ENCODE assay signal across 9 mouse cellular contexts in the genomic region with DNA sequence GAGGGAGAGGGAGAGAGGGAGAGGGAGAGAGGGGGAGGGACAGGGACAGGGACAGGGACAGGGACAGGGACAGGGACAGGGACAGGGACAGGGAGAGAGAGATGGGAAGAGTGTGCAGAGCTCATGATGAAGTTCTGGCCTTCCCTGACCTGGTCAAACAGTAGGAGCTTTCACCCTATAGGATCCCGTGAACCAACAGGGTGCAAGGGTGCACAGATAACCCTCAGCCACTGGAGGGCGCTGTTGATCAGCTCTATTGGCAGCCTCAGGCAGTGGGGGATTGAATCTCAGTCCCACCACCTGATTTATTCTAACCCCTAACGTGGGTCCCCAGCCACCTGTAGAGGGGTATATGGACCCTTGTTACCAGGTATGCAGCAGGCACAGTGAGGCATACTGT. TPM values are rescaled to one million over a fixed set of nuclear protein-coding genes. Genes with fewer than 3 reads are reported as not detected.
DNase-seq lines count a peak whose midpoint lies in the region; ATAC-seq and TF ChIP-seq lines count a peak whose summit lies in the region.
"Had no signal": no experiment of that assay in that cellular context is flagged by ENCODE, and none has a peak within 500 bp of the region (broad histone marks: within the 10 kb centered on the region; RNA-seq: fewer than 3 reads in every experiment).

No protein-coding gene starts in this region.

- H3K4me3 ChIP-seq in heart, embryonic 12.5 days: 0 out of 2 replicates have a peak overlapping the region, but pooled peaks have one; percentile 24
- H3K4me3 ChIP-seq in layer of hippocampus, adult 2 months: no peak overlapping the region
- H3K4me3 ChIP-seq: hindbrain, embryonic 15.5 days had no signal

- H3K9me3 ChIP-seq in heart, embryonic 12.5 days (replicated peaks): peaks cover 7% of the 10 kb centered on the region; the same call in 1 of the 2 replicates
- H3K9me3 ChIP-seq: hindbrain, embryonic 15.5 days had no signal

- H3K4me2 ChIP-seq in heart, embryonic 12.5 days: peak overlapping the region; percentile 61

- H3K36me3 ChIP-seq in heart, embryonic 12.5 days: no peaks in the 10 kb centered on the region
- H3K36me3 ChIP-seq: hindbrain, embryonic 15.5 days had no signal

- peaks cover 3% of the 10 kb centered on the region for H3K27me3 ChIP-seq in Patski
- H3K27me3 ChIP-seq in heart, embryonic 12.5 days (replicated peaks): no peaks in the 10 kb centered on the region
- H3K27me3 ChIP-seq: hindbrain, embryonic 15.5 days had no signal

- CTCF ChIA-PET in Patski (lab: Charles Lee): no interaction called here

- POLR2A ChIA-PET in Patski (lab: Charles Lee): no interaction called here

- no peak for DNase-seq in Patski (ENCODE audit: low read depth, low spot score)
- peak; percentile 28 to 65 for DNase-seq in layer of hippocampus, adult 2 months (ENCODE audit: low spot score in 2 of 2)
- peak; percentile 43 for DNase-seq in lung, postnatal 10 days
- DNase-seq in right cerebral cortex, postnatal 4 days: peak; percentile 66
- DNase-seq in gastrocnemius, postnatal 25 days: no peak

- H3K9ac ChIP-seq in heart, embryonic 12.5 days: no peak overlapping the region
- H3K9ac ChIP-seq: hindbrain, embryonic 15.5 days had no signal

- WGBS in heart, embryonic 12.5 days: 4% methylated on average over 3 of the region's 3 CpGs

- no peak overlapping the region for H3K27ac ChIP-seq in heart, embryonic 12.5 days (ENCODE audit: poor library complexity, severe bottlenecking)
- H3K27ac ChIP-seq in layer of hippocampus, adult 2 months: no peak overlapping the region
- H3K27ac ChIP-seq: hindbrain, embryonic 15.5 days had no signal

- H3K4me1 ChIP-seq in heart, embryonic 12.5 days (replicated peaks): peaks cover 11% of the 10 kb centered on the region
- H3K4me1 ChIP-seq: hindbrain, embryonic 15.5 days had no signal

- TF ChIP-seq CTCF in Patski (IDR thresholded peaks at IDR 0.05): peak; percentile 60
- TF ChIP-seq CTCF in layer of hippocampus, adult 2 months (conservative IDR thresholded peaks at IDR 0.05): peak; percentile 85

- ATAC-seq in CD4-positive, CD25-positive, alpha-beta regulatory T cell, adult 4 months: peak; percentile 65
- no peak for ATAC-seq in Patski
- ATAC-seq in common myeloid progenitor, adult 5-6 weeks (replicated peaks; ENCODE audit: low read depth, poor library complexity, severe bottlenecking): peak; percentile 66
- ATAC-seq in heart, embryonic 12.5 days (ENCODE audit: insufficient number of reproducible peaks, low FRiP score): 0 out of 2 replicates have a peak, but pooled peaks have one; percentile 6

- in situ Hi-C loops in Patski (cut with MboI; ENCODE audit: low pct_unique_long_range_greater_than_20kb): no loop called here

RNA-seq across cellular contexts. Expression of a gene that starts 12.8 kb away (rescaled TPM):
- not detected for polyA plus RNA-seq in CD4-positive, CD25-positive, alpha-beta regulatory T cell, adult 4 months (2017; shearing (Covaris generic))
- not detected for polyA plus RNA-seq in Patski (2021)
- total RNA-seq in common myeloid progenitor, adult 5-6 weeks (2017): not detected in 2 replicates
- not detected in 2 replicates for polyA plus RNA-seq in heart, embryonic 12.5 days (2016; fragmentation: Nextera tagmentation; extraction: Ambion mirVana)
- total RNA-seq in layer of hippocampus, adult 2 months (2021): not detected
- total RNA-seq in gastrocnemius, postnatal 25 days (2021): not detected
- polyA plus RNA-seq: hindbrain, embryonic 15.5 days had no signal

RNA-seq across cellular contexts. Expression of a gene that starts 24.4 kb away (rescaled TPM):
- under 1 TPM in 1 of 2 experiments, not detected in 1; 0.31 TPM for polyA plus RNA-seq in CD4-positive, CD25-positive, alpha-beta regulatory T cell, adult 4 months (2017; shearing (Covaris generic))
- polyA plus RNA-seq in Patski (2021): not detected
- total RNA-seq in common myeloid progenitor, adult 5-6 weeks (2017): not detected in 2 replicates
- 0.32 and 0.42 TPM in 2 replicates for polyA plus RNA-seq in heart, embryonic 12.5 days (2016; fragmentation: Nextera tagmentation; extraction: Ambion mirVana)
- total RNA-seq in layer of hippocampus, adult 2 months (2021): under 1 TPM in 1 of 2 experiments, not detected in 1; 0.36 TPM
- not detected for total RNA-seq in gastrocnemius, postnatal 25 days (2021)

RNA-seq across cellular contexts. Expression of a gene that starts 49.7 kb away (rescaled TPM):
- polyA plus RNA-seq in CD4-positive, CD25-positive, alpha-beta regulatory T cell, adult 4 months (2017; shearing (Covaris generic)): not detected
- polyA plus RNA-seq in Patski (2021): not detected
- not detected in 2 replicates for total RNA-seq in common myeloid progenitor, adult 5-6 weeks (2017)
- polyA plus RNA-seq in heart, embryonic 12.5 days (2016; fragmentation: Nextera tagmentation; extraction: Ambion mirVana): not detected in 2 replicates
- total RNA-seq in layer of hippocampus, adult 2 months (2021): not detected
- total RNA-seq in gastrocnemius, postnatal 25 days (2021): not detected
- polyA plus RNA-seq: hindbrain, embryonic 15.5 days had no signal

RNA-seq across cellular contexts. Expression of a gene that starts 51.5 kb away (rescaled TPM):
- polyA plus RNA-seq in CD4-positive, CD25-positive, alpha-beta regulatory T cell, adult 4 months (2017; shearing (Covaris generic)): 100 to 1,000 TPM; 127 to 195 TPM
- polyA plus RNA-seq in Patski (2021): 1.5 TPM
- 299 and 432 TPM in 2 replicates for total RNA-seq in common myeloid progenitor, adult 5-6 weeks (2017)
- 10.4 and 10.8 TPM in 2 replicates for polyA plus RNA-seq in heart, embryonic 12.5 days (2016; fragmentation: Nextera tagmentation; extraction: Ambion mirVana)
- total RNA-seq in layer of hippocampus, adult 2 months (2021): 1 to 10 TPM; 5.0 to 6.3 TPM
- 1 to 10 TPM; 2.1 to 2.3 TPM for total RNA-seq in gastrocnemius, postnatal 25 days (2021)

Comparison
In these comparisons a context has a peak if more than half of its experiments do, and no peak if none do; other contexts are left out.
1. DNase-seq: peak in layer of hippocampus, adult 2 months (2 of 2), lung, postnatal 10 days (single experiment) and right cerebral cortex, postnatal 4 days (single experiment); none in Patski (single experiment) and gastrocnemius, postnatal 25 days (single experiment).